Comparison of ENCODE assay signal across 8 mouse cellular contexts in the genomic region with DNA sequence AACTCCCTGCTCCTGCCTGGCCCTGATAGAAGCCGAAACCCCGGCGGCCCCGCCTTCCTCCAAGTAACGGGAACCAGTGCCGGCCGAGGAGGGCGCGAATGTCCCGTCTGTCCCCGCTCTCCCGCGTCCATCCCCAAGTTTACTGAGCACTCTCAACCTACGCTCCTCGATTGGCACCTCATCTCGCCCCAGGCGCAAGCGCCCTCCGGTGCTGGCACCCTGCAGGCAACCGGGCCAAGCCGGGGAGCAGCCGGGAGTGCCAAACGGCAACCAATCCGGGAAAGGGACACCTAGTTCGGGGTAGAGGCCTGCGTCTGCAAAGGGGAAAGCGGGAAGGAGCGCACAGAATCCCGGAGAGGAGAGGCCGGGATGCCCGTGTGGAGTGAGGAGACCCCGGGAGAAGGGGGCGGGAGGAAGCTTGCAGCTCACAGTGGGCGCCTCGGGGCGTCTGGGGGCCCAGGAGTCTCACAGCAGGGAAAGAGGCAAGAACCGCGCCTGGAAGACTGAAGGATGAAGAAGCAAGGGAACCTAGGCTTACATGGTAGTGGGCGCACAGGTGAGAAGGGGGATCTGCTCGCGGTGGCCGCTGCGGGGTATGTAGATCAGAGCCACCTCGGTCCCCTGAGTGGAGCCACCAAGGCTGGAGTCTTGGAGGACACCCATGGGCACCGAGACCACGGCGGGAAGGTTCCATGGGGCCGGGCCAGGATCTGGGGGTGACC. TPM values are rescaled to one million over a fixed set of nuclear protein-coding genes. Genes with fewer than 3 reads are reported as not detected.
DNase-seq lines count a peak whose midpoint lies in the region; ATAC-seq lines count a peak whose summit lies in the region.

No protein-coding gene starts in this region.

- H3K4me3 ChIP-seq in hindbrain, embryonic 16.5 days (ENCODE audit: low read length), result peak overlapping the region; percentile 78
- peak overlapping the region; percentile 68 for H3K4me3 ChIP-seq in limb, embryonic 12.5 days (replicated peaks)
- H3K4me3 ChIP-seq in midbrain, embryonic 13.5 days (replicated peaks), result peak overlapping the region; percentile 64

- no peaks in the 10 kb centered on the region for H3K36me3 ChIP-seq in hindbrain, embryonic 16.5 days (ENCODE audit: control insufficient read depth, insufficient read depth, low read length)
- H3K36me3 ChIP-seq in limb, embryonic 12.5 days, result no peaks in the 10 kb centered on the region
- H3K36me3 ChIP-seq in midbrain, embryonic 13.5 days, result no peaks in the 10 kb centered on the region
- no peaks in the 10 kb centered on the region for H3K36me3 ChIP-seq in splenic B cell, adult 2 months (ENCODE audit: control insufficient read depth, insufficient read depth, low read length, poor library complexity, severe bottlenecking)

- H3K9me3 ChIP-seq in hindbrain, embryonic 16.5 days (ENCODE audit: control insufficient read depth, low read length), result no peaks in the 10 kb centered on the region
- H3K9me3 ChIP-seq in limb, embryonic 12.5 days, result no peaks in the 10 kb centered on the region
- no peaks in the 10 kb centered on the region for H3K9me3 ChIP-seq in midbrain, embryonic 13.5 days

- H3K4me1 ChIP-seq in hindbrain, embryonic 16.5 days (ENCODE audit: control insufficient read depth, insufficient read depth, low read depth, low read length), result peaks cover 31% of the 10 kb centered on the region
- H3K4me1 ChIP-seq in limb, embryonic 12.5 days (replicated peaks), result peaks cover 37% of the 10 kb centered on the region
- peaks cover 39% of the 10 kb centered on the region for H3K4me1 ChIP-seq in midbrain, embryonic 13.5 days (replicated peaks)

- peak overlapping the region; percentile 77 for H3K9ac ChIP-seq in hindbrain, embryonic 16.5 days (ENCODE audit: low read depth, low read length)
- peak overlapping the region; percentile 82 for H3K9ac ChIP-seq in limb, embryonic 12.5 days (replicated peaks)
- H3K9ac ChIP-seq in midbrain, embryonic 13.5 days (replicated peaks), result peak overlapping the region; percentile 68

- peak; percentile 11 for DNase-seq in kidney, adult 11 months
- DNase-seq in kidney, adult 9 months, result no peak
- DNase-seq in cerebellum, postnatal 14 days, result peak; percentile 27 to 31
- peak; percentile 56 for DNase-seq in gastrocnemius, postnatal 10 days
- DNase-seq in splenic B cell, adult 2 months (ENCODE audit: low read depth, low spot score), result peak; percentile 24

- 0% methylated on average over 48 of the region's 48 CpGs for WGBS in hindbrain, embryonic 16.5 days
- under 1% methylated on average over 48 of the region's 48 CpGs for WGBS in limb, embryonic 12.5 days
- under 1% methylated on average over 48 of the region's 48 CpGs for WGBS in midbrain, embryonic 13.5 days

- peak overlapping the region; percentile 90 for H3K4me2 ChIP-seq in hindbrain, embryonic 16.5 days (ENCODE audit: low read length)
- H3K4me2 ChIP-seq in limb, embryonic 12.5 days, result peak overlapping the region; percentile 90
- peak overlapping the region; percentile 97 for H3K4me2 ChIP-seq in midbrain, embryonic 13.5 days (replicated peaks)

- H3K27ac ChIP-seq in hindbrain, embryonic 16.5 days (ENCODE audit: low read depth, low read length), result no peak overlapping the region
- peak overlapping the region; percentile 84 for H3K27ac ChIP-seq in limb, embryonic 12.5 days
- no peak overlapping the region for H3K27ac ChIP-seq in midbrain, embryonic 13.5 days

- peaks cover 33% of the 10 kb centered on the region for H3K27me3 ChIP-seq in hindbrain, embryonic 16.5 days (replicated peaks; ENCODE audit: control insufficient read depth, insufficient read depth, low read length)
- peaks cover 68% of the 10 kb centered on the region for H3K27me3 ChIP-seq in limb, embryonic 12.5 days
- H3K27me3 ChIP-seq in midbrain, embryonic 13.5 days, result peaks cover 83% of the 10 kb centered on the region
- H3K27me3 ChIP-seq in splenic B cell, adult 2 months (ENCODE audit: control insufficient read depth, insufficient read depth, low read length, poor library complexity, severe bottlenecking), result peaks cover 6% of the 10 kb centered on the region

- 0 out of 2 replicates have a peak, but pooled peaks have one; percentile 13 for ATAC-seq in hindbrain, embryonic 16.5 days
- ATAC-seq in limb, embryonic 12.5 days (ENCODE audit: insufficient number of reproducible peaks, insufficient read depth, low FRiP score, low TSS enrichment, low read depth), result 0 out of 2 replicates have a peak, but pooled peaks have one; percentile 37
- peak; percentile 40 for ATAC-seq in midbrain, embryonic 13.5 days

RNA-seq across cellular contexts. Expression of a gene that starts 42.3 kb away (rescaled TPM):
- 10 to 100 TPM in 1 of 2 experiments, 1 to 10 TPM in 1; 9.3 to 12.7 TPM for total RNA-seq in gastrocnemius, postnatal 10 days (2021)
- polyA plus RNA-seq in hindbrain, embryonic 16.5 days (2015; fragmentation: Nextera tagmentation; extraction: Ambion mirVana), result 24.2 and 27.3 TPM in 2 replicates
- polyA plus RNA-seq in limb, embryonic 12.5 days (2016; fragmentation: Nextera tagmentation; extraction: Ambion mirVana), result 26.1 and 28.0 TPM in 2 replicates
- polyA plus RNA-seq in midbrain, embryonic 13.5 days (2015; fragmentation: Nextera tagmentation; extraction: Ambion mirVana), result 19.0 and 20.0 TPM in 2 replicates
